Mouse (Mus musculus): ENCODE measurements at regions not wholly inside any gene's neighbourhood (a gene's known extent, or its start where the extent isn't known, plus 50 kb on each side); places are given as distances from the start of the nearest gene placed in this dataset.

DNA sequence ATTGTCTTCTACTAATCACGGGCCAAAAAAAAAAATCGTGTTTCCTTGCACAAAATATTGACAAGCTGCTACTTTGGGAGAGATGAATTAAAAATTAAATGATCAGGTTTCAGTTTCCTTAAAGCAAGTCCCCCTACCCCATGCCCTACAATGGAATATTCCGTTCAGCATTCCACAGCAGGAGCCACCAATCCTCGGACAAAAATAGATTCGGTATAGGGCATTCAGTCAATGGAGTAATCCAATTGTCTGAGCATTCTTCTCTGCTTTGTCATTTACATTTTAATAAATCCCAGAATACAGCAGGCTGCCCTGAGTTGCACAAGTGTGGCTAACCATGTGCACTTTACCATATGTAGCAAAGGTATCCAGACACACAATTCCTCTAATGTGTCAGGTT is 434.3 kb upstream of the Ubash3b start:
- DNase-seq (ENCODE audit: extremely low spot score in 1 of 2, low spot score in 1 of 2) = no peak

GRCm38 (mm10) chr9:41593998-41594397 is 432.5 kb upstream of the Ubash3b start:
- DNase-seq (ENCODE audit: extremely low spot score in 1 of 2, low spot score in 1 of 2) = no peak

DNA sequence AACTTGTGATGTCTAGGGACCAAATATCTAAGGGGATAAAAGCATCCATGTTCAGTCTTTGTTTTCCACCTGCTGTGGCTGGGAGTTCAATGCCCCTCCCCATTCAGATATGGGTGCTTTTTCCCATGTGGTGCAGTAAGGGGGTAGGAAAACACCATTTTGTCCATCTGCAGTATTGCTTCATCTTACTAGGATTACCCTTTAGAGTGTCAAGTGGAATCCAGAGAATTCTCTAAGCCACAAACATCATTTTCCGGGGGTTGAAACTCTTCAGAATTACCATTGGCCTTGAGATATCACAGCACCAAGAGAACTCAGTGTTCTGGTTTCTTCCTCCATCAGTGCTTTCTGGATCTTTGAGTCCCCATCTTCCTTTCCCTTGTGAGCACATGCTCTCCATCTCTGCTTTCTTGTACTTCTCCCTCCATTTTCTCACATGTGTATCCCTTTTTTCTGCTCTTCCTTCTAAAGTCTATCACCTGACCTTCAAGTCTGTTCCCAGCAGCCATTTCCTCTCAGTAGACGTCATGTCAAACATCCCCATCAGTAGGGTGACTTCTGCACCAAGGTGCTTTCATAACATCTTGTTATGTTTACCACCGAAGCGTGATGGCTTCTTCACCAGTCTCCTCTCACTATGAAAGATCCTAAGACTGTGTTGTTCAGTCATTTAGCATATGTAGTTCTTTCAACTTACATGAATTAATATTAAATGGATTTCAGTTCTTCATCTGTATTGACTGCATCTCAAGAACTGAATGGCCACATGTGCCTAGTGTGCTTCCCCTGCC is 431.6 kb upstream of the Ubash3b start:
- no peak for DNase-seq (ENCODE audit: extremely low spot score in 1 of 2, low spot score in 1 of 2)

DNA sequence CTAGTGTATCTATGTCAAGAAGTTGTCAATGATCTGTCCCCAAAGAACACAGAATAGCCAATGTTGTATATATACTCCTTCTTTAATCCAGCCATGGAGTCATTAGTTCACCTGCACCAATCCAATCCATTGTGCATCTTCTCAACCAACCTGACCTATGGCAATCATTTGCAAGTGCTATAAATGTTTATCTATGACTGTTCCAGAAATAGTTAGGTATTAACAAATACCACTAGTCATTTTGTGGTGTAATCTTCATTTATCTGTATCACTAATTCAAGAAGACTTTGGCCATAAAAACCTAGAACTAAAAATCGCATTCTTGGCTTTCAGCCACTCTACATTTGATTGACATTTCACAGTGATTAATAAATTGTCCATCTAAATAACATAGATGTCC is 430.6 kb upstream of the Ubash3b start:
- no peak for DNase-seq (ENCODE audit: extremely low spot score in 1 of 2, low spot score in 1 of 2)

- peak in 1 of 2 experiments; percentile 64 for DNase-seq (ENCODE audit: extremely low spot score in 1 of 2, low spot score in 1 of 2)
Measured at GRCm38 (mm10) chr9:41590164-41590563, 428.7 kb upstream of the Ubash3b start.

GRCm38 (mm10) chr9:41588466-41589425 is 427.2 kb upstream of the Ubash3b start:
- DNase-seq (ENCODE audit: extremely low spot score in 1 of 2, low spot score in 1 of 2) = no peak

DNA sequence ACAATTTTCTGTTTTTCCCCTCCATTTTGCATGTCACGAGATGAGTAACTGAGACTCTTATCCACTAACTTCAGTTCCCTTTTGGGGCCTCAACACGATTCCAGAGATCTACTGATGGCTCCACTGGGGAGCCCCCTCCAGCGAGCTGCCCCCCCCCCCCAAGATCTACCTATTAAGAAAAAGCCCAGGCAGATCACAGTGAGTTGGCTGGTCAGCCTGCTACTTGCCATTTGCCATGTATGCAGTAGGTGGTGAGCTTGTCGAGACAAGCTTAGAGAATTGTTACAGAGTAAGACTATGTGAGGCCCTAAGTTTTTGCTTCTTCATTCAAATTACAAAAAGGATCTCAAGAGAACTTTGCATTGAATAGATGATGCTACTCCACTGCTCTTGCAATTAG is 426.3 kb upstream of the Ubash3b start:
- DNase-seq (ENCODE audit: extremely low spot score in 1 of 2, low spot score in 1 of 2) = no peak

DNA sequence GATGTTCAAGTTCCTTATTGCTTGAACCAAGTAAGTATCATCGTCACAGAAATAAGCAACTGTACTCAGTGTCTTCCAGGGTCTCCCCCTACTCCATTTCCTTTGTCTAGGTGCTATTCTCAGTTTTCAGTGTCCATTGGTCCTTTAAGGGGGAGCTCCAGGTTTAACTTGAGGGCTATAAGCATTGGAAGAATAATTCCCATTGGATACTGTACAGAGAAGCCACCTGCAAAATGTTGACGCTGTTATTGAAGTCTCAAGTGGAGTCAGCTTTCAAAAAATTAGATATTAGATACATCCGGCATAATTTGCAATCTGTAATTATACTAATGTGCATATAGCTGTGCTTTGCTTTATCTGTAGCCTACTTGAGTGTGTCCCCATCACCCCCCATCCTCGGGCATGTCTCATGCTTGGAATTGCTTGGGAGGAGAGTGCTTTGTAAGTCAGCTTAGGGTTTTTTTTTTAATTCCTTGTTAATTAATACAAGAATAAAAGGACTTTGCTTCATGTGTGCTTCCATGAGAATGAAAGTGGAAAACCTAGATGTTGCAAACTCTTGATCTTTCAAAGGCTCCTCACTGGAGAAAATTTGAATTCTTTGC is 425.6 kb upstream of the Ubash3b start:
- DNase-seq (ENCODE audit: extremely low spot score in 1 of 2, low spot score in 1 of 2) = no peak

GRCm38 (mm10) chr9:41586291-41586690 is 424.8 kb upstream of the Ubash3b start:
- DNase-seq (ENCODE audit: extremely low spot score in 1 of 2, low spot score in 1 of 2) = no peak

GRCm38 (mm10) chr9:41585771-41586170 is 424.3 kb upstream of the Ubash3b start:
- DNase-seq (ENCODE audit: extremely low spot score in 1 of 2, low spot score in 1 of 2) = no peak

DNA sequence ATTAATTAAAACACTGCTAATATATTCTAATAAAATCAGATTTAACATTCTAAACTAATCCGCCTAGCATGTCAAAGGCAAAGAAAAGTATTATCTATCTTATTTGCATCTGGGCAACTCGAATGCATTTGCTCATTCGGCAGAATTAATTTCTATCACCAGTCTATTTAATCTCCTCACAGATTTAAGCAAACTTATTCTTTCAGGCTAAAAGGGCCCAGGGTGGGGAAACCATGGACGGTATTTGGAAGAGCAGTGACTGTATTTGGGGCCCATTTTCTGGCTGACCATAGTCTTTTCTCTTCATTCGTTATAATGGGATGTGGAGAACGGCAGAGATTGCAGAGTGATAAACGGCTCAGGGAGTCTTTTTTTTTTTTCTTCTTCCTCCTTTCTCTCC is 423.5 kb upstream of the Ubash3b start:
- no peak for DNase-seq (ENCODE audit: extremely low spot score in 1 of 2, low spot score in 1 of 2)

GRCm38 (mm10) chr9:41583711-41584329 is 422.3 kb upstream of the Ubash3b start:
- DNase-seq (ENCODE audit: extremely low spot score in 1 of 2, low spot score in 1 of 2) = peak in 1 of 2 experiments; percentile 53

DNA sequence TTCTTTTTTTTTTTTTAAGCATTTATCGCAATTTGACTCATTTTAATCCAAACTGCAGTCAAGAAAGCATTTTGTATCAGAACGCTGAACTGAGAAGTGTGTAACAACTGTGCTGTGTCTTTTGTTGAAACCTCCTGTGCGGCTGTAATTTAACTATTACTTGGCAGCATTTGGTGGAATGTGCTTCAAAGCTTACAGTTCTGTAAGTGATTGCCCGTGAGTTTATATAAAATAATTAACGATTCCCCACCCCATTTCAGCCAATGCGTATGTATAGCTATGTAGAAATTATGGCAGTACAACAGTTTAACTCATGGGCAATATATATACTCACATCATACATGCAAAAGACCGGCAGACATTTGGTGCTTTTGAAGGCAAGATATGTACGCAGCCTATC is 421.8 kb upstream of the Ubash3b start:
- DNase-seq (ENCODE audit: extremely low spot score in 1 of 2, low spot score in 1 of 2) = no peak

DNA sequence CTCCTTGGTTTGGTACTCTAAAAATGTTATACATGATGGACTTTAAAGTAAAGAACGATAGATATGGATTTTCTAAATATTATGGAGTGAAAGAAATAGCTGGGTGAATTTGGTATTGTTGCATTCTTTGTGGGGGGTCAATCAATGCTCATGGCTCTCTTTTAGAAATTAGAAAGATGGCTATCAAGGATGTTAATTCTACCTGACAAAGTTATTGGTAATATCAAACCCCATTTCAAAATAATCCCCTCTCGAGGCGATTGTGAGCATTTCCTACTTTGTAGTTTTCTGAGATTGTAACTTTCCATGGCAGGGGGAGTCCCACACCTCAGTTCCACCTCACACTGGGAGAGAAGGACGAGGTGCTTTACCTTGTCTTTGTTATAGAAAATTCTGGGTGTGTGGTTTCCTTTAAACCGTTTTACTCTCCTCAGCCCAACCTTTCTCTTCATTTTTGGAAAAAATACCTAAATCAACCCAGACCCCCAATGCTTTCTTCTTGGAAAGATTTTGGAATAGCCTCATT is 421.3 kb upstream of the Ubash3b start:
- DNase-seq (ENCODE audit: extremely low spot score in 1 of 2, low spot score in 1 of 2) = no peak

GRCm38 (mm10) chr9:41582171-41582570 is 420.7 kb upstream of the Ubash3b start:
- DNase-seq (ENCODE audit: extremely low spot score in 1 of 2, low spot score in 1 of 2) = no peak

GRCm38 (mm10) chr9:41581741-41582140 is 420.2 kb upstream of the Ubash3b start:
- no peak for DNase-seq (ENCODE audit: extremely low spot score in 1 of 2, low spot score in 1 of 2)

DNA sequence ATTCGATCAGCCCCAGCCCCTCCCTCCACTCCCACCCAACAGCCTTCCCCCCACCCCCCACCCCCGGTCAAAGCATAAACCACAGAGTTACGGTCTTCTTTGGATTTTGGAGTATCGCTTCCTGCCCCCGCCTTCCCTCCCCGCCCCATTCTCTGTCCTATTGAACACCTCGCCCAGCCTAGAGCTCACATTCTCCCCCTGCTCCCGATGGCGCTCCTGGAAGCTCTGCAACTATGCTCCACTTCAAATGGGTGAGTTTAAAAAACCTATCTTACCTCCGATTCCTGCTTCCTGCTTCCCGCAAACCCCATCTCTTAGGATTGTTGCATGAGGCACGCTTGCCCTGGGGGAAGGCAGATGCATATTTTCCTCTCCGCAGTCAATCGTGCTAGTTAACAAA is 419.7 kb upstream of the Ubash3b start:
- DNase-seq (ENCODE audit: extremely low spot score in 1 of 2, low spot score in 1 of 2) = peak in 1 of 2 experiments; percentile 62

DNA sequence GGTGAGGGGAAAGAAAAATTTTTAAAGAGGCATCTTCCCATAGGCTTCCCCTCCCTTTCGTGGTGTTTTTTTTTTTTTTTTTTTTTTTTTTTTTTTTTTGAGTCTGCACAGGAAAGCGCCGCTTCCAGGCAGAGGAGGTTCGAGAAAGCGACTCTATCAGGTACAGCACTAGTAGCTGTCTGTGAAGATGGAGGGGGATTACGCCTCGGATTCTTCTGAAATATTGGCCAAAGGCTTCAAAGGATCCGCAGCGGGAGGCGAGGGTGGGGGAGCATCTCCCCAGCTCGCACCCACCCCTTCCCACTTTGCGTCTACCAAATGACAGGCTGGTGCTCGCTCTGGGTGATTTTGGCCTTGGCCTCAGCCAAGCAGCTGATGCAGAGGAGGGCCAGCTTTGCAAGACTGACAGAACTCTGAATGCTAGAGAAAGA is 419.1 kb upstream of the Ubash3b start:
- peak; percentile 72 to 85 for DNase-seq (ENCODE audit: extremely low spot score in 1 of 2, low spot score in 1 of 2)

- DNase-seq (ENCODE audit: extremely low spot score in 1 of 2, low spot score in 1 of 2) = no peak
Measured at GRCm38 (mm10) chr9:41580067-41580466, 418.6 kb upstream of the Ubash3b start.

Data from frontal cortex, adult 2 months (tissue).